In the genomic region with DNA sequence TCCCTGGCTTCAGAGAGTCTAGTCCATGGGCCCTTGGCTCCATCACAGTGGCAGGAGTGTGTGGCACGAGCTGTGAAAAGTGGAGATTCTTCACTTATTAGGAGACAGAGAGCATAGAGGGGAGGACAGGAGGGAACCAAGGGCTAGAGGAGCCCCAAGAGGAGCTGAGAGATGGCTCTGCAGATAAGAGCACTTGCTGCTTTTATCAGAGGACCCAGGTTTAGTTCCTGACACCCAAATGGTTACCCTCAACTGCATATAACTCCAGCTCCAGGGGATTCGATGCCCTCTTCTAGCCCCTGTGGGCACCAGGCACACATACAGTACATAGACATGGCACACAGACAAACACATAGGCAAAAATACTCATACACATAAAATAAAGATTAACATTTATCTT, we compare ENCODE assay signal across 25 mouse cellular contexts. TPM values are rescaled to one million over a fixed set of nuclear protein-coding genes. Genes with fewer than 3 reads are reported as not detected.
DNase-seq lines count a peak whose midpoint lies in the region; ATAC-seq and TF ChIP-seq lines count a peak whose summit lies in the region.
"Had no signal": no experiment of that assay in that cellular context is flagged by ENCODE, and none has a peak within 500 bp of the region (broad histone marks: within the 10 kb centered on the region; RNA-seq: fewer than 3 reads in every experiment).

No protein-coding gene starts in this region.

- no peak overlapping the region for H3K4me2 ChIP-seq in midbrain, embryonic 11.5 days
- no peak overlapping the region for H3K4me2 ChIP-seq in midbrain, embryonic 16.5 days (ENCODE audit: low read length)

- TF ChIP-seq POLR2A in testis, adult 2 months (IDR thresholded peaks at IDR 0.05; ENCODE audit: control insufficient read depth, low read depth, low read length), result no peak
- no peak for TF ChIP-seq POLR2A in MEL (IDR thresholded peaks at IDR 0.05; ENCODE audit: control insufficient read depth in 1 of 2, insufficient read depth in 1 of 2, low read depth in 1 of 2, low read length in 2 of 2, poor library complexity in 1 of 2)

- H3K4me3 ChIP-seq in midbrain, embryonic 11.5 days (ENCODE audit: low read depth, low read length), result no peak overlapping the region
- no peak overlapping the region for H3K4me3 ChIP-seq in midbrain, embryonic 16.5 days (ENCODE audit: low read depth, low read length)
- H3K4me3 ChIP-seq in testis, adult 2 months (ENCODE audit: control insufficient read depth, low read depth, low read length), result peak overlapping the region; percentile 46
- H3K4me3 ChIP-seq in MEL (ENCODE audit: control insufficient read depth in 1 of 2, insufficient read depth in 1 of 2, low read depth in 2 of 2, low read length in 2 of 2), result peak overlapping the region in 1 of 2 experiments; percentile 35; a peak in 1 of 4 replicates

- no peak for ATAC-seq in midbrain, embryonic 11.5 days (ENCODE audit: low FRiP score)
- no peak for ATAC-seq in midbrain, embryonic 16.5 days
- ATAC-seq: activated CD4-positive, CD25-positive, alpha-beta regulatory T cell, adult 4 months; CD4-positive, CD25-positive, alpha-beta regulatory T cell, adult 4 months; Patski had no signal

- 82% methylated on average over 2 of the region's 2 CpGs for WGBS in midbrain, embryonic 11.5 days
- 81% methylated on average over 2 of the region's 2 CpGs for WGBS in midbrain, embryonic 16.5 days

- no peaks in the 10 kb centered on the region for H3K36me3 ChIP-seq in midbrain, embryonic 11.5 days (ENCODE audit: control insufficient read depth, insufficient read depth, low read length)
- H3K36me3 ChIP-seq in midbrain, embryonic 16.5 days (ENCODE audit: control insufficient read depth, insufficient read depth, low read length), result no peaks in the 10 kb centered on the region
- H3K36me3 ChIP-seq in testis, adult 2 months (ENCODE audit: control insufficient read depth, insufficient read depth, low read length), result peaks cover 7% of the 10 kb centered on the region
- peaks cover 0 to 8% of the 10 kb centered on the region in 2 experiments; a peak in 2 of 4 replicates for H3K36me3 ChIP-seq in MEL (ENCODE audit: control insufficient read depth in 1 of 2, insufficient read depth in 2 of 2, low read length in 2 of 2)
- H3K36me3 ChIP-seq: G1E had no signal

- no peaks in the 10 kb centered on the region for H3K9me3 ChIP-seq in midbrain, embryonic 11.5 days (ENCODE audit: control insufficient read depth, low read length)
- no peaks in the 10 kb centered on the region for H3K9me3 ChIP-seq in midbrain, embryonic 16.5 days (replicated peaks; ENCODE audit: control insufficient read depth, low read length, poor library complexity, severe bottlenecking)
- H3K9me3 ChIP-seq in MEL (replicated peaks; ENCODE audit: insufficient read depth, low read length), result no peaks in the 10 kb centered on the region
- H3K9me3 ChIP-seq: G1E had no signal

- H3K9ac ChIP-seq in midbrain, embryonic 11.5 days (ENCODE audit: low read length), result no peak overlapping the region
- no peak overlapping the region for H3K9ac ChIP-seq in midbrain, embryonic 16.5 days (ENCODE audit: low read depth, low read length)
- no peak overlapping the region for H3K9ac ChIP-seq in MEL (ENCODE audit: control insufficient read depth, low read depth, low read length, poor library complexity, severe bottlenecking)

- DNase-seq in midbrain, embryonic 11.5 days (ENCODE audit: low spot score, missing footprints), result peak; percentile 28
- no peak for DNase-seq in testis, postnatal 10 days (ENCODE audit: low spot score)
- peak; percentile 60 for DNase-seq in MEL (ENCODE audit: low read depth, low spot score)
- no peak for DNase-seq in left cerebral cortex, adult 18-20 months (ENCODE audit: low spot score in 2 of 2)
- DNase-seq: adrenal gland, adult 2 months; adrenal gland, adult 8-10 months; adrenal gland, postnatal 10 days; adrenal gland, postnatal 14 days; adrenal gland, postnatal 25 days; adrenal gland, postnatal 36 days; B cell, adult 2 months; cerebellum, adult 11 months; cerebellum, adult 11-12 months; cerebellum, adult 18-20 months; cerebellum, adult 2 months had no signal

- peak; percentile 76 to 78 for TF ChIP-seq EP300 in MEL (IDR thresholded peaks at IDR 0.05; ENCODE audit: low read depth in 1 of 2, low read length in 2 of 2)

- no peak overlapping the region for H3K27ac ChIP-seq in midbrain, embryonic 11.5 days (ENCODE audit: low read depth, low read length)
- no peak overlapping the region for H3K27ac ChIP-seq in midbrain, embryonic 16.5 days (ENCODE audit: low read length)
- H3K27ac ChIP-seq in testis, adult 2 months (ENCODE audit: control insufficient read depth, insufficient read depth, low read depth, low read length), result no peak overlapping the region
- no peak overlapping the region for H3K27ac ChIP-seq in MEL (ENCODE audit: control insufficient read depth, low read depth, low read length)

- H3K79me2 ChIP-seq in MEL (ENCODE audit: control insufficient read depth, insufficient read depth, low read length, poor library complexity), result no peaks in the 10 kb centered on the region

- no peak for TF ChIP-seq RAD21 in MEL (IDR thresholded peaks at IDR 0.05; ENCODE audit: low read depth, low read length)

- TF ChIP-seq CTCF in testis, adult 2 months (IDR thresholded peaks at IDR 0.05; ENCODE audit: control insufficient read depth, insufficient read depth, insufficient replicate concordance, low read depth, low read length), result no peak
- no peak for TF ChIP-seq CTCF in MEL (IDR thresholded peaks at IDR 0.05 in 2 of 3, conservative IDR thresholded peaks at IDR 0.05 in 1 of 3; ENCODE audit: control insufficient read depth in 1 of 3, insufficient read depth in 1 of 3, low read depth in 2 of 3, low read length in 3 of 3, poor library complexity in 1 of 3, severe bottlenecking in 1 of 3)

- H3K27me3 ChIP-seq in midbrain, embryonic 11.5 days (ENCODE audit: control insufficient read depth, insufficient read depth, low read length), result no peaks in the 10 kb centered on the region
- H3K27me3 ChIP-seq in midbrain, embryonic 16.5 days (ENCODE audit: control insufficient read depth, insufficient read depth, low read depth, low read length), result no peaks in the 10 kb centered on the region
- H3K27me3 ChIP-seq in testis, adult 2 months (ENCODE audit: control insufficient read depth, insufficient read depth, low read length), result no peaks in the 10 kb centered on the region
- no peaks in the 10 kb centered on the region; a peak in 1 of 4 replicates for H3K27me3 ChIP-seq in MEL (ENCODE audit: control insufficient read depth in 1 of 2, insufficient read depth in 2 of 2, low read length in 2 of 2)

- H3K4me1 ChIP-seq in midbrain, embryonic 11.5 days (ENCODE audit: control insufficient read depth, insufficient read depth, low read length), result no peaks in the 10 kb centered on the region
- H3K4me1 ChIP-seq in midbrain, embryonic 16.5 days (ENCODE audit: control insufficient read depth, insufficient read depth, low read length), result no peaks in the 10 kb centered on the region
- peaks cover 8% of the 10 kb centered on the region for H3K4me1 ChIP-seq in testis, adult 2 months (ENCODE audit: control insufficient read depth, insufficient read depth, low read length)
- peaks cover 9 to 12% of the 10 kb centered on the region in 2 experiments for H3K4me1 ChIP-seq in MEL (ENCODE audit: control insufficient read depth in 1 of 2, insufficient read depth in 2 of 2, low read length in 2 of 2)

RNA-seq across cellular contexts. Expression of a gene that starts 2.1 kb away (rescaled TPM):
- polyA plus RNA-seq in midbrain, embryonic 11.5 days (2014; fragmentation: Nextera tagmentation; extraction: Ambion mirVana), result not detected in 2 replicates
- polyA plus RNA-seq in midbrain, embryonic 16.5 days (2015; fragmentation: Nextera tagmentation; extraction: Ambion mirVana), result 0.68 and 1.3 TPM in 2 replicates
- 506 and 512 TPM in 2 replicates for polyA plus RNA-seq in testis, adult 2 months (2012; rRNA removed)
- not detected in 2 replicates for total RNA-seq in MEL (2012; rRNA removed)
- not detected for polyA plus RNA-seq in MEL (2012; ENCODE audit: insufficient read depth in 1 of 2, insufficient read length in 2 of 2, low read depth in 1 of 2, low replicate concordance in 2 of 2, missing spikeins in 1 of 2)
- total RNA-seq in left cerebral cortex, adult 18-20 months (2021), result not detected
- total RNA-seq: adrenal gland, adult 2 months; CH12.LX; ES-E14; G1E had no signal
- polyA plus RNA-seq: activated CD4-positive, CD25-positive, alpha-beta regulatory T cell, adult 4 months; adrenal gland, adult 2 months; C2C12; CD4-positive, CD25-positive, alpha-beta regulatory T cell, adult 4 months; G1E; Patski had no signal

RNA-seq across cellular contexts. Expression of a gene that starts 23.4 kb away (rescaled TPM):
- polyA plus RNA-seq in midbrain, embryonic 11.5 days (2014; fragmentation: Nextera tagmentation; extraction: Ambion mirVana), result 841 and 881 TPM in 2 replicates
- polyA plus RNA-seq in midbrain, embryonic 16.5 days (2015; fragmentation: Nextera tagmentation; extraction: Ambion mirVana), result 508 and 533 TPM in 2 replicates
- polyA plus RNA-seq in testis, adult 2 months (2012; rRNA removed), result 938 and 997 TPM in 2 replicates
- total RNA-seq in MEL (2012; rRNA removed), result 5,179 and 5,512 TPM in 2 replicates
- polyA plus RNA-seq in MEL (2012; ENCODE audit: insufficient read depth in 1 of 2, insufficient read length in 2 of 2, low read depth in 1 of 2, low replicate concordance in 2 of 2, missing spikeins in 1 of 2), result 1,000 to 10,000 TPM in 1 of 2 experiments, not detected in 1; 3,167 TPM
- 100 to 1,000 TPM; 894 to 903 TPM for total RNA-seq in left cerebral cortex, adult 18-20 months (2021)

RNA-seq across cellular contexts. Expression of a gene that starts 32.5 kb away (rescaled TPM):
- 3.7 and 4.2 TPM in 2 replicates for polyA plus RNA-seq in midbrain, embryonic 11.5 days (2014; fragmentation: Nextera tagmentation; extraction: Ambion mirVana)
- 27.7 and 30.5 TPM in 2 replicates for polyA plus RNA-seq in midbrain, embryonic 16.5 days (2015; fragmentation: Nextera tagmentation; extraction: Ambion mirVana)
- 3.7 and 3.8 TPM in 2 replicates for polyA plus RNA-seq in testis, adult 2 months (2012; rRNA removed)
- 0.23 TPM in 1 of 2 replicates, not detected in the other for total RNA-seq in MEL (2012; rRNA removed)
- polyA plus RNA-seq in MEL (2012; ENCODE audit: insufficient read depth in 1 of 2, insufficient read length in 2 of 2, low read depth in 1 of 2, low replicate concordance in 2 of 2, missing spikeins in 1 of 2), result under 1 TPM in 1 of 2 experiments, not detected in 1; 0.74 TPM
- total RNA-seq in left cerebral cortex, adult 18-20 months (2021), result 10 to 100 TPM; 20.4 to 24.0 TPM
- polyA plus RNA-seq: G1E had no signal

RNA-seq across cellular contexts. Expression of a gene that starts 36.4 kb away (rescaled TPM):
- polyA plus RNA-seq in midbrain, embryonic 11.5 days (2014; fragmentation: Nextera tagmentation; extraction: Ambion mirVana), result 0.04 and 0.07 TPM in 2 replicates
- not detected in 2 replicates for polyA plus RNA-seq in midbrain, embryonic 16.5 days (2015; fragmentation: Nextera tagmentation; extraction: Ambion mirVana)
- 1.1 TPM in 2 replicates for polyA plus RNA-seq in testis, adult 2 months (2012; rRNA removed)
- total RNA-seq in MEL (2012; rRNA removed), result 0.23 TPM in 2 replicates
- polyA plus RNA-seq in MEL (2012; ENCODE audit: insufficient read depth in 1 of 2, insufficient read length in 2 of 2, low read depth in 1 of 2, low replicate concordance in 2 of 2, missing spikeins in 1 of 2), result under 1 TPM in 1 of 2 experiments, not detected in 1; 0.28 TPM
- not detected for total RNA-seq in left cerebral cortex, adult 18-20 months (2021)
- total RNA-seq: adrenal gland, adult 18-20 months; CH12.LX had no signal
- polyA plus RNA-seq: activated CD4-positive, CD25-positive, alpha-beta regulatory T cell, adult 4 months; C2C12; CD4-positive, CD25-positive, alpha-beta regulatory T cell, adult 4 months; G1E; Patski had no signal

RNA-seq across cellular contexts. Expression of a gene that starts 43.2 kb away (rescaled TPM):
- 1.1 and 1.2 TPM in 2 replicates for polyA plus RNA-seq in midbrain, embryonic 11.5 days (2014; fragmentation: Nextera tagmentation; extraction: Ambion mirVana)
- 1.4 and 1.6 TPM in 2 replicates for polyA plus RNA-seq in midbrain, embryonic 16.5 days (2015; fragmentation: Nextera tagmentation; extraction: Ambion mirVana)
- polyA plus RNA-seq in testis, adult 2 months (2012; rRNA removed), result 40.8 and 56.4 TPM in 2 replicates
- 3.3 and 4.9 TPM in 2 replicates for total RNA-seq in MEL (2012; rRNA removed)
- polyA plus RNA-seq in MEL (2012; ENCODE audit: insufficient read depth in 1 of 2, insufficient read length in 2 of 2, low read depth in 1 of 2, low replicate concordance in 2 of 2, missing spikeins in 1 of 2), result 1 to 10 TPM in 1 of 2 experiments, not detected in 1; 3.3 TPM
- total RNA-seq in left cerebral cortex, adult 18-20 months (2021), result 1 to 10 TPM; 5.6 to 6.7 TPM

Comparison
In these comparisons a context has a peak if more than half of its experiments do, and no peak if none do; other contexts are left out.
1. DNase-seq: peak in midbrain, embryonic 11.5 days (single experiment) and MEL (single experiment); none in testis, postnatal 10 days (single experiment) and left cerebral cortex, adult 18-20 months (0 of 2).
2. RNA of a gene that starts 2.1 kb away (polyA plus RNA-seq): 506 to 512 TPM in testis, adult 2 months; 0.68 to 1.3 TPM in midbrain, embryonic 16.5 days, not detected in midbrain, embryonic 11.5 days and not detected in MEL; every median in the first group is over 100 times any median in the second.